Mouse (Mus musculus) monocyte, adult 2 months (primary cell): ENCODE measurements around the gene Lamc3.
"Not testable (repeated sequence)": the region's sequence is repeated elsewhere in the genome, so short reads cannot be mapped to it uniquely, and the experiment has no call there.

Experiments used
- DNase-seq, 2 experiments: peaks; one replicate each; pipeline ENCODE4 v3.0.0; 2022; ENCODE audit warnings: low spot score in 2 of 2, low read depth in 1 of 2

Lamc3 gene

GRCm38 (mm10) chr2:31876446-31876845, 10.6 kb upstream of the Lamc3 start:
- DNase-seq = no peak

DNA sequence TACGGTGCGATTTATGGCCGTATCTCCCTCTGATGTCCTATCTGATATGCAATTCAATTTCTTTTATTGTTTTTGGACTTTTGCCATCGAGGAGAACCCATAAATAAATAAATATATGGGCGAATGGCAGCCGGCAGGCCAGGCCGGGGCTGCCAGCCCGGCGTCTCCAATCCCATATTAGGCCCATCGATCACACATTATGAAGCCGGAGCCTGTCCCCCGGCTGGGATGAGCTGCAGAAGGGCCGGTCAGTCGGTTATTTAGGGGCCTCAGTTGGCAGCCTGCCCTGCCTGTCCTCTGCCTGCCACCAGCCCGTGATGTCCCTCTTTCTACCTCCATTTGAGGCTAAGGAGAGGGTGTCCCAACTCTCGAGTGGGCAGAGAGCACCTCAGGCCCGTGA, 8.5 kb upstream of the Lamc3 start:
- no peak for DNase-seq

- peak in 1 of 2 experiments; percentile 22 for DNase-seq
Observed at GRCm38 (mm10) chr2:31880868-31881267, 6.2 kb upstream of the Lamc3 start.

- DNase-seq = no peak
Observed at GRCm38 (mm10) chr2:31883061-31883460, 4.0 kb upstream of the Lamc3 start.

DNA sequence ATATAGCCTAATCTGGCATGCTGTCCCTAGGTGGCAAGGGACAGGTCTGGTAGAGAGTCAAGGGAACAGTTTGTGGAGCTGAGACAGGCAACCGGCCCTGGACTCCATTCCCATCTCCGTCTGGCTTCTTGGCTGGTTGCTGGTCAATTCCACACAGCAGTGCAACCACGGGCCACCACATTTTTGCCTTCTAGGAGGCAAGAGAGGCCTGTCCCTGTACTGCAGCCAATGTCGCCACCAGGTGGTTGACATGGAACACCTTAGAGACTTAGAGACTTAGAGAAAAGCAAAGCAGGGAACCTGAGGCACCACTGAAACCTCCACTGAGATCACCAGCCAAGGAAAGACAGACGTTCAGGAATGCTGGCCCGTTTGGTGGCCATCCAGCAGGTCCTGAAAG, 2.3 kb upstream of the Lamc3 start:
- no peak for DNase-seq

- no peak for DNase-seq
Observed at GRCm38 (mm10) chr2:31888871-31889270, 1.8 kb downstream of the Lamc3 start.

DNA sequence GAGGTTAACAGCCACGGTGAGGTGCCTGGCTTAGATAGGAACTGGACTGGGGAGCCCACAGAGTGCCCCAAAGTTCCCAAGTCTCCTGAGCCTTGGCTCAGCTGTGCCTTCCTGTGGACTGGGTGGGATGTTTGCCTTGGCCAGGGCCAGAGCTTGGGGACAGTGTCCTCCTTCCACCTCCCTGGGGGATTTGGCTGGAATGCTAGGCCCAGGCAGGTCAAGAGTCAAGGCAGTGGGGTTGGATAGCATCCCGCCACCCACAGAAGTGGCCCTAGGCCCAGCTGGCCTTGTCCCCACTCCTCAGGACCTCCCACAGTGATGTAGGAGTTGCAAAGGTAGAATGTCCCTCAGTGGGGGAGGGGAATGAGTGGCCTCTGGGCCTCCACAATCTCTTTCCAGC, 4.1 kb downstream of the Lamc3 start:
- no peak for DNase-seq

- DNase-seq = no peak
Observed at GRCm38 (mm10) chr2:31893110-31893669, 6.1 kb downstream of the Lamc3 start.

GRCm38 (mm10) chr2:31894221-31894870, 7.3 kb downstream of the Lamc3 start:
- no peak for DNase-seq

- no peak for DNase-seq
Observed at GRCm38 (mm10) chr2:31900932-31901331, 13.8 kb downstream of the Lamc3 start.

DNA sequence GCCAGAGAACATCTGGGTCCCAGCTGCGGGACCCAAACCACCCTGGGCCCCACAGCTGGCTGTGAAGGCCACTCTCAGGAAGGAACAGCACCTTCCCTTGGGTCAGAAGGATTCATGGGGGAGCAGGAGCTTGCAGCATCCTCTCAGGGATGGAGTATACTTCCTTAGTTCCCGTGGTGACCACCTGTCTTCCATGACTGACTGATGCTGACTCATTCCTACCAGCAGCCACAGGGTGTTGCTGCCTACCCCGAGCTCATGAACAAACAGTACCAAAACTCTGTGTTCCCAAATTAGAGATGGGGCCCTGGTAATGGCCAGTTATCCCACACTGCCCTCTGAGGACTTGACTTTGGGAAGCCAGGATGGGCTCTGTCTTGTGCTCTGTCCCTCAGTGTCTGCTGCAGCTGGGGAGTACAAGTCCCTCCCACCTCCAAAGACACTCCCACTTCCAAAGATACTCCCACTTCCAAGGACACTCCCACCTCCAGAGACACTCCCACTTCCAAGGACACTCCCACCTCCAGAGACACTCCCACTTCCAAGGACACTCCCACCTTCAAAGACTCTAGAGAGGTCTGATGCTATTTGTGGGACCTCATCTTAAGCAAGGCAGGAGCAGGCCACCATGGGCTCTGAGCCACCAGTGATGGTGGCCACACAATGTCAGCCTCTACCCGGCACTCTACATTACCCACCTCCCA, 14.7 kb downstream of the Lamc3 start:
- DNase-seq = no peak

DNA sequence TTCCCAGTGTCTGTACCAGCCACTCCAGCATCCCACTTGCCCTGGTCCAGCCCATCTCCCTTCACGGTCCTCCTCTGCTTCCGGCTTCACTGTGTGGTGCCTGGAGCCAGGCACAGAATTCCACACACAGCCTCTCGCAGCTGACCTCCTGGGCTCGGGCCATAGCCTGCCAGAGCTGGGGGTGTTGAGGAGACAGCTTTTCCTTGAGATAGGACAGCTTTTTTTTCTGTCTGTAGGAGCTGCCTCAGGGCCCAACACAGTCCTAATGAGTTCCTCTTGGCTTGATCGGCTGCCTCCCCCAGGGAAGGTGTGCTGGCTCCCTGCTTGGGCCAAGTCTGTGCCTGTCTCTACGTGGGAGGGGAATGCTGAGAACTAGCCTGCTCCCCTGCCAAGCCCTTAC, 17.0 kb downstream of the Lamc3 start:
- DNase-seq = no peak

DNA sequence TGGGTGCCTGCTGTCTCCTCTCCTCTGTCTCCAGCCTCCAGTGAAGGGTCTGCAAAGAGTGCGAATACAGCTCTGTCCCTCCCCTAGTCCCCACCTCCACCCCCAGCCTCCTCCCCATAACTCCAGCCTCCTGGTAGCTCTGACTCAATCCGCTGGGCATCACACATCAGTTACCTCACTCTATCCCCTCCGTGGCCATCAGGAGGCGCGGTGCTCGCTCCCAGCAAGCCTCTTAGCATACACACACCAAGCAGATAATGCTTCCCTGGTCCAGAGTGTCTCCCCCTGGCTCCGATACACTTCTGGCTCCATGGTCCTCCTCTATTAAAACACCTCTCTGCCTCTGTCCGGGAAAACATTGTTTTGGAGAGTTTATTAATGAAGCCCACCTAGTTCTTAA, 17.5 kb downstream of the Lamc3 start:
- no peak for DNase-seq

DNA sequence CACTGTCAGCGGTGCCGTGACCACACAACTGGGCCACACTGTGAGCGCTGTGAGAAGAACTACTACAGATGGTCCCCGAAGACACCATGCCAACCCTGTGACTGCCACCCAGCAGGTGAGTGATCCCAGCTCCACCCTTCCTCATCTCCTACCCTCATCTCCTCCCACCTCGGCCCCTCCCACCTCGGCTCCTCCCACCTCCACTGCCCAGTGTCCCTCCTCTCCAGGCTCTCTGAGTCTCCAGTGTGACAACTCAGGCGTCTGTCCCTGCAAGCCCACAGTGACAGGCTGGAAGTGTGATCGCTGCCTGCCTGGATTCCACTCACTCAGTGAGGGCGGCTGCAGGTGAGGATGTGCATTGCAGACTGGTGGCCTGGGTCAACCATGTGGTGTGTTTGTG, 18.6 kb downstream of the Lamc3 start:
- DNase-seq = no peak

GRCm38 (mm10) chr2:31906407-31906806, 19.3 kb downstream of the Lamc3 start:
- DNase-seq = no peak

DNA sequence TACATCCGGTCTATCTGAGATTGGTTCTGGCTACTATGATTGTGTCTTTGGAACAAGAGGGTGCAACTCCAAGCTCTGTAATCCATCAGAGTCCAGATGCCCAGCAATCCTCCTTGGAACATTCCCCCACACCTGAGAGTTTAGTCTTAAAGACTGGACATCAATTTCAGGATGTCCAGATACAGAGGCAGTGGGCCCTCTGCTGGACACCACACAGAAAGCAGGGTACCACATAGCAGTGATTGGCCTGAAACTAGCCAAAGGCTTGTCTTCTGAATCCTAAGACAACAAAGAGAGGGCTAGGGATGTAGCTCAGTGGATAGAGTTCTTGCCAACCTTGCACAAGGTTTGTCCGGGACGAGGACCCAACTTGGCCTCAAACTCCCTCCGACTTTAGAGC, 25.5 kb downstream of the Lamc3 start:
- DNase-seq = no peak

DNA sequence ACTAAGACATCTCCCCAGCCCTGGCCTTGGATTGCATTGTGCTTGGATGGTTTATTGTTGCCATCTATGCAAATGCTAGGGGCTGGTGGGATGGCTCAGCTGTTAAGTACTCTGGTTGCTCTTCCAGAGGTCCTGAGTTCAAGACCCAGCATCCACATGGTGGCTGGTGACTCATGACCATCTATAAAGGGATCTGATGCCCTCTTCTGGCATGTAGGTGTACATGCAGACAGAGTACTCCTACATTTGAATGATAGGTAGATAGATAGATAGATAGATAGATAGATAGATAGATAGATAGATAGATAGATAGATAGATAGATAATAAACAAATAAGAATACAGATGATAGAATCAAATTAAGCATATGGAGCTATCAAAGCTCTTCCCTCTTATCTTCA, 27.1 kb downstream of the Lamc3 start:
- not testable (repeated sequence) for DNase-seq

GRCm38 (mm10) chr2:31915112-31915511, 28.0 kb downstream of the Lamc3 start:
- peak in 1 of 2 experiments; percentile 24 for DNase-seq

GRCm38 (mm10) chr2:31917636-31918035, 30.5 kb downstream of the Lamc3 start:
- no peak for DNase-seq

DNA sequence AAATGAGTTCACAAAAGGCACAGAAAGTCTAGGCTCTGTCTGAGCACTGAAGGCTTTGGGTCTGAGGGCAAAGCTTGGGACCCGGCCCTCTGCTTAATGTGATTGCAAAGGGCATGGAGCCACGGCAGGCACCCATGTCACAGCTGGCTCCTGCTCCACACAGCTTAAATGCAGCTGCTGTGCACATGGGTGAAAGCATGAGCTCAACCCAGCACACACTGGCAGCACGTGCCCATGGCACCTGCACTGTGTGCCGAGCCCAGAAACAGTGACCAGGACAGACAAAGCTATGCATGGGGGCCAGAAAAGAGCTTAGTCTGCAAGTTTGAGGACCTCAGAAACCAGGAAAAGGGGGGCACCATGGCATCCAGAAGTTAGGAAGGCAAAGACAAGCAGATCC, 36.6 kb downstream of the Lamc3 start:
- no peak for DNase-seq

- DNase-seq = no peak
Observed at GRCm38 (mm10) chr2:31924811-31925210, 37.7 kb downstream of the Lamc3 start.

GRCm38 (mm10) chr2:31925936-31926335, 38.8 kb downstream of the Lamc3 start:
- DNase-seq = no peak

DNA sequence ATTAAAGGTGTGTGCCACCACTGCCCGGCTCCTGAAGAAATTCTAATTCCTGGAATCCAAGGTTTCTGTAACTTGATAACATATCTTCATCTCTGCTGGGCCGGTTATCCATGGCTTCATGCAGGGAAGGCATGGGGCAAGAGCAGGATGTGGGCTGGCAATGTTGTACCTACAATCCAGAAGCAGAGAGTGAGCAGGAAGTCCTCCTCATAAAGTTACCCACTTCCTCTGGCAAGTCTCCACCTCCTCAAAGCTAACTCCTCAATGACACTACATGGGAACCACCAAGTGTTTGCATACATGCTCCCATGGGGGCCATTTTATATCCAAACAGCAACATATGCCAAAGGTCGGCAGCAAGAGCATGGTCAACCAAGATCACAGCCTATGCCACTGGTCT, 42.6 kb downstream of the Lamc3 start:
- no peak for DNase-seq
